Mouse (Mus musculus) CH12.LX (cell line): ENCODE data around the gene Stk31. TPM values are rescaled to one million over a fixed set of nuclear protein-coding genes. Genes with fewer than 3 reads are reported as not detected.

Source experiments
- DNase-seq: peaks from one replicate; pipeline ENCODE4 v3.0.0-alpha.2; 2013; ENCODE audit errors: extremely low read depth
- H3K27ac ChIP-seq: 2 replicates; pipeline ENCODE4 v1.5.1; 2012; ENCODE audit warnings: low read depth, mild to moderate bottlenecking, control low read depth, moderate library complexity; ENCODE audit not compliant: insufficient read depth
- H3K27me3 ChIP-seq: replicated peaks from 2 replicates; pipeline ENCODE3; 2012; ENCODE audit warnings: inconsistent platforms
- H3K36me3 ChIP-seq, 2 experiments: replicated peaks in 1 of 2; 2 replicates each; pipeline versions ENCODE3 to v1.6.1; 2012; ENCODE audit warnings: inconsistent platforms in 1 of 2, low read length in 1 of 2, mild to moderate bottlenecking in 1 of 2, mixed read lengths in 1 of 2, moderate library complexity in 1 of 2; ENCODE audit not compliant: control insufficient read depth in 1 of 2, insufficient read depth in 1 of 2
- H3K4me1 ChIP-seq, 2 experiments: 2 replicates each; pipeline ENCODE4 v1.6.1; 2012; ENCODE audit warnings: inconsistent platforms in 1 of 2, moderate library complexity in 1 of 2; ENCODE audit not compliant: insufficient read depth in 2 of 2, control insufficient read depth in 1 of 2
- H3K4me2 ChIP-seq: 2 replicates; pipeline ENCODE4 v1.6.1; 2012; ENCODE audit warnings: low read depth, mild to moderate bottlenecking, control low read depth; ENCODE audit not compliant: poor library complexity, insufficient read depth, severe bottlenecking
- H3K4me3 ChIP-seq, 3 experiments: fragments of 150-350 bp in 1 of 3; sonication (generic) in 1 of 3; replicated peaks in 1 of 3; 2 replicates each; pipeline versions ENCODE3 to v1.5.1; 2011 to 2012; ENCODE audit warnings: low read depth in 2 of 3, low read length in 2 of 3, mild to moderate bottlenecking in 2 of 3, moderate library complexity in 2 of 3, control low read depth in 1 of 3, improper control_type of control experiment in 1 of 3, inconsistent platforms in 1 of 3, mixed read lengths in 1 of 3; ENCODE audit not compliant: poor library complexity in 1 of 3
- H3K79me2 ChIP-seq: replicated peaks from 2 replicates; pipeline ENCODE4 v1.6.1; 2012; ENCODE audit warnings: mild to moderate bottlenecking, moderate library complexity; ENCODE audit not compliant: control insufficient read depth, poor library complexity, insufficient read depth, severe bottlenecking; ENCODE audit errors: extremely low read depth
- H3K9ac ChIP-seq: 2 replicates; pipeline ENCODE4 v1.6.1; 2012; ENCODE audit warnings: low read depth, mild to moderate bottlenecking, control low read depth, moderate library complexity; ENCODE audit not compliant: insufficient read depth
- H3K9me3 ChIP-seq: replicated peaks from 2 replicates; pipeline ENCODE3; 2012; ENCODE audit warnings: low read length, inconsistent platforms, mixed read lengths
- CHD1 ChIP-seq: IDR thresholded peaks from 2 replicates; pipeline ENCODE4 v1.6.1; 2012; ENCODE audit warnings: low read depth, low read length, improper control_type of control experiment, inconsistent platforms
- CHD2 ChIP-seq: IDR thresholded peaks from 2 replicates; pipeline ENCODE4 v1.6.1; 2011; ENCODE audit warnings: low read length, improper control_type of control experiment
- CTCF ChIP-seq, 2 experiments: IDR thresholded peaks in 1 of 2; conservative IDR thresholded peaks in 1 of 2; 2 replicates each; pipeline ENCODE4 v1.5.1; 2011 to 2012; ENCODE audit warnings: low read depth in 2 of 2, low read length in 2 of 2, improper control_type of control experiment in 1 of 2, inconsistent platforms in 1 of 2, mild to moderate bottlenecking in 1 of 2, moderate library complexity in 1 of 2
- E2F4 ChIP-seq: IDR thresholded peaks from 2 replicates; pipeline ENCODE4 v1.6.1; 2011; ENCODE audit warnings: low read depth, low read length, improper control_type of control experiment; ENCODE audit not compliant: insufficient replicate concordance
- ELF1 ChIP-seq: IDR thresholded peaks from 2 replicates; pipeline ENCODE4 v1.6.1; 2014; ENCODE audit warnings: low read depth, mild to moderate bottlenecking, inconsistent platforms, low read length, improper control_type of control experiment
- GABPA ChIP-seq: IDR thresholded peaks from 2 replicates; pipeline ENCODE4 v1.6.1; 2012; ENCODE audit warnings: low read depth, low read length, improper control_type of control experiment, inconsistent platforms; ENCODE audit not compliant: insufficient replicate concordance
- IRF4 ChIP-seq: IDR thresholded peaks from 2 replicates; pipeline ENCODE4 v1.6.1; 2014; ENCODE audit warnings: low read depth, mild to moderate bottlenecking, inconsistent platforms, low read length, improper control_type of control experiment
- MAX ChIP-seq: IDR thresholded peaks from 2 replicates; pipeline ENCODE4 v1.6.1; 2011; ENCODE audit warnings: low read length, improper control_type of control experiment
- MAZ ChIP-seq: IDR thresholded peaks from 2 replicates; pipeline ENCODE4 v1.6.1; 2012; ENCODE audit warnings: low read depth, mild to moderate bottlenecking, inconsistent platforms, low read length, improper control_type of control experiment, moderate library complexity
- MEF2A ChIP-seq: IDR thresholded peaks from 2 replicates; pipeline ENCODE4 v1.6.1; 2014; ENCODE audit warnings: low read depth, mild to moderate bottlenecking, inconsistent platforms, low read length, improper control_type of control experiment, borderline replicate concordance
- NRF1 ChIP-seq: IDR thresholded peaks from 2 replicates; pipeline ENCODE4 v1.6.1; 2014; ENCODE audit warnings: low read depth, mild to moderate bottlenecking, inconsistent platforms, low read length, improper control_type of control experiment, moderate library complexity
- PAX5 ChIP-seq: IDR thresholded peaks from 2 replicates; pipeline ENCODE4 v1.6.1; 2012; ENCODE audit warnings: low read length, inconsistent platforms, mixed read lengths
- RAD21 ChIP-seq: IDR thresholded peaks from 2 replicates; pipeline ENCODE4 v1.6.1; 2011; ENCODE audit warnings: low read depth, mild to moderate bottlenecking, low read length, improper control_type of control experiment, moderate library complexity
- SMC3 ChIP-seq: IDR thresholded peaks from 2 replicates; pipeline ENCODE4 v1.6.1; 2011; ENCODE audit warnings: low read depth, low read length, improper control_type of control experiment
- TBP ChIP-seq: conservative IDR thresholded peaks from 2 replicates; pipeline ENCODE4 v1.6.1; 2011; ENCODE audit warnings: low read depth, low read length, improper control_type of control experiment
- UBTF ChIP-seq: IDR thresholded peaks from 2 replicates; pipeline ENCODE4 v1.6.1; 2012; ENCODE audit warnings: low read depth, mild to moderate bottlenecking, inconsistent platforms, low read length, improper control_type of control experiment, moderate library complexity
- USF2 ChIP-seq: conservative IDR thresholded peaks from 2 replicates; pipeline ENCODE4 v1.6.1; 2011; ENCODE audit warnings: low read depth, low read length, improper control_type of control experiment
- ZNF384 ChIP-seq: IDR thresholded peaks from 2 replicates; pipeline ENCODE4 v1.6.1; 2012; ENCODE audit warnings: low read depth, low read length, improper control_type of control experiment, inconsistent platforms
- dilution Hi-C: fragments of 300-500 bp; cut with MboI; formaldehyde crosslinking; loops from 2 replicates; pipeline ENCODE4 v1.14.3; 2020; ENCODE audit warnings: low sequenced_read_pairs; ENCODE audit not compliant: extremely low pct_unique_long_range_greater_than_20kb, extremely low pct_ligation_motif_present
- in situ Hi-C: fragments of 300-500 bp; cut with MboI; formaldehyde crosslinking; loops from 3 replicates; pipeline ENCODE4 v1.14.3; 2019; ENCODE audit warnings: low sequenced_read_pairs, low pct_ligation_motif_present, low pct_unique_long_range_greater_than_20kb, mixed read lengths
- polyA plus RNA-seq: library from polyadenylated mRNA; unstranded; fragments of >175 nt; gene quantifications from 2 replicates; pipeline ENCODE4 v1.2.1, GENCODE M21; 2012; ENCODE audit warnings: low read depth; ENCODE audit not compliant: insufficient read length
- total RNA-seq, 2 experiments: library from RNA; depleted of rRNA; stranded (reverse); fragments of 300-350 nt in 1 of 2; fragments of >200 nt in 1 of 2; gene quantifications; 2 replicates each; pipeline ENCODE4 v1.2.3; 2012 to 2014

The Stk31 gene
- total and polyA plus RNA-seq, 3 experiments, result not detected

DNA sequence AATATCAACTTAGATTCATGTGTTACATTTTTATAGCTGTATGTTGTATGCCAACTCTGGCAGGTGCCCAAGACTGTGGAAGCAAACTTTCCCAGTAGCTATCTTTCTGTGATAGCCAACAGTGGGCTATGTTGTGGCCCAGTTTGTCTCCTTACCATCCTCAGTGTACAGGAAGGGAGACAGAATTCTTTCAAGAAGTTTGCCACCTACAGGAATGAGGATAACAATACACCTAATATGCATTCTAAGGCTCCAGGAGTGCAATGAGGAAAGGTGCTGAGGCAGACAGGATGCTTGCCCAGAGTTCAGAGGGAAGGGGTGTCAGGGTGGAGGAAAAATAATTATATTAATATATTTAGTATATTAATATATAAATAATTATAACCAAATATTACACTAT lies 35.0 kb upstream of the Stk31 start:
- TF ChIP-seq TBP, result no peak
- TF ChIP-seq CTCF (conservative IDR thresholded peaks at IDR 0.05 in 1 of 2, IDR thresholded peaks at IDR 0.05 in 1 of 2; ENCODE audit: low read depth in 2 of 2, low read length in 2 of 2), result peak in 1 of 2 experiments; percentile 61; a peak in 2 of 4 replicates
- no peak for TF ChIP-seq UBTF
- peak; percentile 38 for TF ChIP-seq RAD21
- peak; percentile 45 for TF ChIP-seq SMC3
- no peak for TF ChIP-seq CHD2
- no peak for TF ChIP-seq PAX5
- no peak for TF ChIP-seq CHD1
- no peak overlapping the region for H3K4me2 ChIP-seq
- no peak overlapping the region for H3K9ac ChIP-seq
- no peaks in the 10 kb centered on the region for H3K9me3 ChIP-seq
- dilution Hi-C loops, result no loop called here
- no peaks in the 10 kb centered on the region for H3K36me3 ChIP-seq
- H3K27me3 ChIP-seq, result no peaks in the 10 kb centered on the region
- no peaks in the 10 kb centered on the region for H3K79me2 ChIP-seq
- H3K4me3 ChIP-seq, result no peak overlapping the region
- H3K4me1 ChIP-seq, result no peaks in the 10 kb centered on the region
- in situ Hi-C loops, result no loop called here
- no peak overlapping the region for H3K27ac ChIP-seq
- DNase-seq, result peak; percentile 17

DNA sequence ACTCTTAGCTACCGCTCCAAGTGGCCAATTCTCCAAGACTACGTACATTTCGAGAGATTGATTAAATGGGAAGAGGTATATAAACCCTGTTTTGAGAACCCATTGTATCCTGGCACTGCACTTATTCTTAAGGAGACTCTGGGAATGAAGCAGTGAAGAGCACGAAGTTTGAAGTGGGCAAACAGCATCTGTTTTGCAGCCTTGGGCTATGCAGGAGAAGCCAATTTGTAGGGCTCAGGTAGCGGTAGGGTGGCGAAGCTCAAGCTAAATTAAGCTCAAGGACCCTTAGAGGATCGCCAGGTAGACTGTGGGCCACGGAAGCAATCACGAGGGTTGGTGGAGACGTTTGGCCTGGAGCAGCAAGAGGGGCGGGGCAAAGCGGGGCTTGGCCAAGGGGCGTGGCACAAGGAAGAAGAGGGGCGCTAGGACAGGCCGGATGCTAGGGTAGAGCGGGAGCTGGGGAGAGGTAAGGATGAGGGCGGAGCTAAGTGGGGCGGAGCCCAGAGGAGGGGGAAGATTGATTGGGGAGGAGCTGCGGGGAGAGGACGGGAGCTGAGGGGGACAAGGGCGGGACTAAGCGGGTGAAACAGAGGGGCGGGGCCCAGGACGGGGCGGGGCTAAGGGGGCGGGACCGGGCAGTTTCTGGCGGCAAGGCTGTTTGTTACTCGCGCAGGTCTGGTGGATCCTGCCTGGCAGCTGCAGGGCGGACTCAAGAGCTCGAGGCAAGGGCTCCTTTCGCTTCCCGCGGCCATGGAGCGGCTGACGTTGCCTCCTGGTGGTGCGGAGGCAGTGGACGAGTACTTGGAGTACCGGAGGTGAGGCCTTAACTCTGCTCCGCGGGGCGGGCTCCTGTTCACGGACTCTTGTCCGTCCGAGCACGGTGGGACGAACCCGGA lies 28.0 kb upstream of the Stk31 start, which contains the start of gene Fam221a:
Gene Fam221a, plus strand, starts transcription at position 581 of the 896 bp plus-strand sequence.
- Histone ChIP-seq H3K9ac (no peak within 1 kb of the TSS), H3K9me3 (no peaks in the 10 kb centered on the region), H3K4me3 (peak within 1 kb of the TSS in 1 of 3 experiments; percentile 9), H3K4me2 (peak within 1 kb of the TSS; percentile 47), H3K36me3 (no peaks in the 10 kb centered on the region), H3K79me2 (no peaks in the 10 kb centered on the region), H3K27me3 (no peaks in the 10 kb centered on the region), H3K27ac (no peak within 1 kb of the TSS), H3K4me1 (no peaks in the 10 kb centered on the region)
- TF ChIP-seq ZNF384, result no peak
- no peak for TF ChIP-seq CTCF (conservative IDR thresholded peaks at IDR 0.05 in 1 of 2, IDR thresholded peaks at IDR 0.05 in 1 of 2; ENCODE audit: low read depth in 2 of 2, low read length in 2 of 2)
- no peak for TF ChIP-seq USF2
- no peak for TF ChIP-seq E2F4
- TF ChIP-seq MAX, result 0 out of 2 replicates have a peak, but pooled peaks have one; percentile 37
- peak; percentile 38 for TF ChIP-seq NRF1
- no peak for TF ChIP-seq MEF2A
- no peak for TF ChIP-seq MAZ
- no peak for TF ChIP-seq ELF1
- no peak for TF ChIP-seq GABPA
- no peak for TF ChIP-seq IRF4
- DNase-seq, result peak; percentile 29
- dilution Hi-C loops (no loop called here), in situ Hi-C loops (no loop called here)
